Mouse (Mus musculus): ENCODE data around the gene Bach2.

The Bach2 gene

DNA sequence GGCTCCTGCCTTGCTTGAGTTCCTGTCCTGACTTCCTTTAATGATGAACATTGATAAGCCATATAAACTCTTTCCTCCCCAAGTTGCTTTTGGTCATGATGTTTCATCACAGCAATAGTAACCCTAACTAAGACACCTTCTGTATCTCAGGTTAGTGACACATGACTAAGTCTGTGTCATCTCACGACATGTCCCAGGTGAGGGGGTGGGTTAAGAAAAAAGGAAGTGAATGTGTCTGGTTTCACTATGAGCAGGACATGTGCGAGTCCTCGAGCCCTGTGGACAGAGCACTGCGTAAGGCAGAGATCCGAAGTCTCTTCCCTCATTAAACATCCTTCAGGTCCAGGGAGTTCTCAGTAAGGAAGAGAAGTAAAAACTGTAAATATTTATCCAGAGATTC lies 162.9 kb downstream of the Bach2 start:
- DNase-seq = no peak

GRCm38 (mm10) chr4:32403506-32403905 lies 164.9 kb downstream of the Bach2 start:
- DNase-seq = no peak

GRCm38 (mm10) chr4:32405149-32405882 lies 166.7 kb downstream of the Bach2 start:
- peak; percentile 31 for DNase-seq

DNA sequence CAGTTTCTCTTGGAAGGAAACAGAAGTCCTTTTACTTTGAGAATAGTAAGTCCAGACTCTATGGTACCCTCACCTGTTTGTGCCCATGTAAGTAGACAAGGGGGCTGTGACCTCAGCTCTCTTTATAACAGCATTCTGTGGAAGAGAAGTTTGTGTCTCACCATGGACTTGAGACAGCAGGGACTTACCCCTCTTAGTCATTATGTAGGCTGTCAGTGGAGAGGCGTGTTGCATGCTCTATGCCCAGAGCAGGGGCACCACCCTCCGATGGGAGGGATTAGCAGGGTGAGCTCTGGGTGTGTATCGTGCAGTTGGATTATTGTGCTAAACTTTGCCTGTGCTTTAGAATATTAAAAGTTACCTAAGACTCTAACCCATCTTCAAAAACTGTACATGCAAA lies 167.4 kb downstream of the Bach2 start:
- DNase-seq = no peak

DNA sequence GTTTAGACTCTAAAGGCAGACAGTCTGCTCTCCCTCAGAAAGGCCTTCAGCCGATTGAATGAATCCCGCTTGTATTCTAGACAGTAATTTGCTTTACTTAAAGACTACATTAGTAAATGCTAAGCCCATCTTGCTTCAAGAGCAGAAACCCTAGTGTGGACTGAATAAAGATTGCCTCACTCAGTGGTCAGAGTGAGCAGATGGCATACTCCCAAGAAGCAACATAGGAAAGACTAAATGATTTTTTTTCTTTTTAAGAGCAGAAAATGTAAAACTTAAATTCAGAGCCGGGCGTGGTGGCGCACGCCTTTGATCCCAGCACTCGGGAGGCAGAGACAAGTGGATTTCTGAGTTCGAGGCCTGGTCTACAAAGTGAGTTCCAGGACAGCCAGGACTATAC lies 169.9 kb downstream of the Bach2 start:
- no peak for DNase-seq

GRCm38 (mm10) chr4:32409116-32409880 lies 170.7 kb downstream of the Bach2 start:
- no peak for DNase-seq

- no peak for DNase-seq
Observed at GRCm38 (mm10) chr4:32413063-32413462, 174.5 kb downstream of the Bach2 start.

GRCm38 (mm10) chr4:32413505-32413904 lies 174.9 kb downstream of the Bach2 start:
- no peak for DNase-seq

GRCm38 (mm10) chr4:32414959-32415358 lies 176.4 kb downstream of the Bach2 start:
- no peak for DNase-seq

GRCm38 (mm10) chr4:32417939-32418338 lies 179.3 kb downstream of the Bach2 start:
- no peak for DNase-seq

GRCm38 (mm10) chr4:32421570-32421969 lies 183.0 kb downstream of the Bach2 start:
- DNase-seq = no peak

DNA sequence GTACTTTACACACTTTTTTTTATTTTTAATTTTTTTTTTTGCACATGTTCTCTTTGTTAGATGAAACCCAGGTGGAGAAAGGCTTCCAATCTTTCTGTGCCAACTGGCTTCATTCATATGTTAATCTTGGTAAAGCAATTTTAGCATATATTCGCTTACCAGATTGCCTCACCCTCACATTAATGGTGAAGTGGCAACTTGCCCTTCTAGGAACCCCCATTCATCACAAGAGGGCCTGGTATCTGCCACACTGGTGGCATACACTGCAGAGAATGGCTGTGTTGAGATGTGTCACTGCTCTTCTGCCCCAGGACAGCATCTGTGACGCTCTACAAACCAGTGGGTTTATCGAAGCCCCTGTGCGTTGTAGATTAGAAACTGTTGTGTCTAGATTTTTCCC lies 183.8 kb downstream of the Bach2 start:
- DNase-seq = no peak

- DNase-seq = no peak
Observed at GRCm38 (mm10) chr4:32423667-32424066, 185.1 kb downstream of the Bach2 start.

DNA sequence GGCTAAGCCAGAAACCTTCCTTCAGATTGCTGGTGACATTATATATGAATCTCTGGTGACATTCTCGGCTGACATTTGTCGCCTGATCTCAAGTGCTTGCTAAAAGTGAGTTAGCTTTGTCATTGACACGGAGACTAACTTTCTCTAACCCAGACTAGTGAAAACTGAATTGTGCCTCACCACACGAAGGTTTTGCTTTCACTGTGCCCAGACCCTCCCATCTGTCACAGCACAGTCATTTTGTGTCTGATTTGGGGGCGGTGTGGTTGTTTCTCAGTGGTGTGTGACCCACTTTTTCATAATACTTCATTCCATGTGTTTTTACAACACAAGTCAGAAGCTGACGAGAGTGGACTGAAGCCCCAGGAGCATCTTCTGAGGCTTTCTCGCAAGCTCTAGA lies 185.8 kb downstream of the Bach2 start:
- DNase-seq = no peak

GRCm38 (mm10) chr4:32425060-32425459 lies 186.5 kb downstream of the Bach2 start:
- no peak for DNase-seq

GRCm38 (mm10) chr4:32425641-32426040 lies 187.0 kb downstream of the Bach2 start:
- no peak for DNase-seq

DNA sequence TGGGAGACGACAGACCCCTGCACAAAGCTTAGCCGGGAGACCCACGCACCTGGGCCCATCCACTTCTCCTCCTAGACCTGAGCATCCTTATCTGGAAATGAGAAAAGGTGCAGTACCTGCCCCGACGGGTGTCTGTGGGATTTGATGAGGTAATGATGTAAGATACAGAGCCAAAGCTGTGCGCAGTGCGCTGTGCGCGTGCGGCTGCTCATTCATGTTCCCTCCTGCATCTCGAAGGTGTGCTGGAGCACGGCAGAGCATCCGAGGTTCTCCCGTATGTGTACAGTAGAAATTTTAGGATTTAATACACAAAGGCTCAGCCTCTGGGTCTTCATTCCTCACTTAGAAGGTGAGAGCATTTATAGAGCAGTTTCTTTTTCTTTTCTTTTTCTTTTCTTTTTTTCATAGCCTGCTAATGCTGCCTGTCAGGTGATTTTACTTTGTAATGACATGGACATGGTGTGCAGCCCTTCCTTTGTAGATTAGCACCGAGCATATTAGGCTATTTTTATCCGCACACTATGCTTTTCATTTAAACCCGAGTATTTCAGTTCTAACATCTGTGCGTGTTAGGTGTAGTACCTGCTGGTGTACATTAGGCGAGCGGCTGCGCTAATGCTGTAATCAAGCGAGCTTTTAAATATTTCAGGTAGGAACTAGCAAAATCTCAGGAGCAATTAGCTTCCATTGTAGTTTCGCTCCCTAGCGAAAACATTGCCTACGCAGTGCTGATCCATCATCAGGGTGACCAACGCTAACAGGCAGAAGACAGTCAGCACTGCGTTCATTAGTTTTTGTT lies 188.4 kb downstream of the Bach2 start:
- no peak for DNase-seq

DNA sequence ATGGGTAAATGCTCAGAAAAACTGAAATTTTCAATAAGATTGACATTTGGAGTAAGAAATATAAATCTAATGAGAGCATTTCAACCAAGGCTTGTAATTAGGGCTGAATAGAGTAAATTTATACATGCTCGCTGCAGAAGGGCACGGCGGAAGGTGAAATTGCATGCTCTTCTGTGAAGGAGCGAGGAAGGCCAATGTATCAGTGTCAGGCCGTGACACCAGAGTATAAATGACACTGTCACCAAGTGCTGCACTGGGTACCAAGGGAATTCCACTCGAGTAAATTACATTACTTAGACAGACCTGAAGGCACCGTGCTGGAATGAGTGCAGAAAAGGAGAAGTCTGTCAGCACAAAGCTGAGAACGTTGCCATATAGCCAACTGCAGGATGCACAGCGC lies 190.1 kb downstream of the Bach2 start:
- DNase-seq = peak; percentile 3

- DNase-seq = peak; percentile 16
Observed at GRCm38 (mm10) chr4:32430136-32430535, 191.5 kb downstream of the Bach2 start.

DNA sequence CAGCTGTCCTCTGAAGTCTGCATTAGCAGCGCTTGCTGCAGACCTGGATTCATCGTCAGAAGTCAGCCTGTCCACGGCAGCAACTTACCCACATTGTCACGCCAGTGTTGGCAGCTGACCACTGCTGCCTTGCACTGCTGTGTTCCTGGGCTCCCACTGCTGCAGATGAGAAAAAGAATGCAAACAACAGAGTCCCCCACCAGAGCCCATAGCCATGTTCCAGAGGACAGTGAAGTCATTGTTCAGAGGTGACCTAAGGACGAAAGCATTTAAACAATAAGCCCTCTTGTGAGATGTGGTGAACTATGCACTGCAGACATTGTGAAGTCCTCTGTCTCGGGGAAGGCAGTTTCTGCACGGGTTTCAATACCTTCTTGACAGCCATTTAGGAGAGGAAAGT lies 192.4 kb downstream of the Bach2 start:
- DNase-seq = peak; percentile 35

DNA sequence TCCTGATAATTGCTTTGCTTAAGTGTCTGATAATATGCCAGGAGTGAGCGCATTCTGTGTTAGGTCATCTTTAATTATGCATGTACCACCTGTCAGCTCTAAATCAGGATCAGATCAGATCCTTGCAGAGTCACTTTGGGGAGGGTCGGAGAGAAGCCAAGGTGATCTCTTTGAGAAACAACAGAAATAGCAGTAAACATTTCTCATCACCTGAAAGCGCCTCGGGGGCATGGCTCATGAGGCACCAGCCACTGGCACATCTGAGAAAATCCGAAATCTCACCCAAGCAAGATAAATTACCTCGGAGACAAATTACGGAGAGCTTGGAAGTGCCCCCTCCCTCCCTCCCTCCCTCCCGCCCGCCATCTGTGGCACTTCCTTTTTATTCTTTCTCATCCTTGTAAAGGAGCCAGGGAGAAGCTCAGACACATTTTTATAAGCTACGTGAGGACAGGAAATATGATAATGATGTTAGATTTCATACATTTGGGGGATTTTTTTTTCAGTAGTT lies 193.7 kb downstream of the Bach2 start:
- DNase-seq = peak; percentile 14

DNA sequence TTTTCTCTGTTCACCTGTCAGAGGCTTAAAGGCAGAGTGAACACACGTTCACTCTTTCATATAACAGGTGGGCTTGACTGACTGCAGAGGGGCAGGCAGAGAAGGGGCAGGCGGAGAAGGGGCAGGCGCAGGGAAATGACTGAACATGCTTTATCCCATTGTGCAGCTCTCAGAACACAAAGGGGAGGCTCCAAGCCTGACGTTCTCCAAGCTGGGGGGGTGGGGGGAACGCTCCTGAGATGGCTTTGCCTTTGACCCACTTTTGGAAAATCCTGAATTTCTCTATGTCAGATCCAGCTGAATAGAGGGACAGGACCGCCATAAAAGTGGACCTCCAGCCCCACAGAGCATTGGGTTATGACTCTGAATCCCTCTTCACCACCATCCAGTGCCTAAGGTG lies 194.3 kb downstream of the Bach2 start:
- peak; percentile 5 for DNase-seq

DNA sequence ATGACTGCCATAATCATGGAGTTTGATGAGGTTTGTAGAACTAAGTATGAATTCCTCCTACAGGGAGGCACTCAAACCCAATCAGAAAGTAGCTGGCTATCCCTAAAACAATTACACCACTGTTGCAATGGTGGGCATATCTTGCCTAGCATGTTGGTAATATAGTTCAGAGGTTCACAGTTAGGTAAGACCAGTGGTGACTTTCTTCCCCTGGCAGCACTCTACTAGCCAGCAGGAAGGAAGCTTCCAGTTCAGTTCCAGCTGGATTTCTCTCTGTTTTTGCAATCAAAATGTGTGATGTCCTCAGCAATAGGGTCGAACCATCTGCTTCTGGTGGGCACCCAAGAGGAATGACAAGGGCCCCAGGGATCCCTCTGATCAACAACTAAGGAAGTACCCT lies 196.0 kb downstream of the Bach2 start:
- no peak for DNase-seq
